Mouse (Mus musculus) olfactory bulb, adult 2 months (tissue): ENCODE measurements at regions not wholly inside any gene's neighbourhood (a gene's known extent, or its start where the extent isn't known, plus 50 kb on each side); places are given as distances from the start of the nearest gene placed in this dataset.

Experiments used
- CTCF ChIP-seq: fragments of 200-500 bp; IDR thresholded peaks from 2 replicates; pipeline ENCODE4 v1.5.1; 2012; ENCODE audit warnings: low read depth, mild to moderate bottlenecking, low read length, moderate library complexity; ENCODE audit not compliant: insufficient read depth
- POLR2A ChIP-seq: fragments of 200-500 bp; IDR thresholded peaks from 2 replicates; pipeline ENCODE4 v1.6.1; 2012; ENCODE audit warnings: mild to moderate bottlenecking, low read depth, low read length, moderate library complexity; ENCODE audit not compliant: insufficient read depth

- TF ChIP-seq CTCF (no peak), POLR2A (no peak)
These were observed 78.8 kb downstream of the Chst2 start for GRCm38 (mm10) chr9:95327771-95328170.
